Mouse (Mus musculus) hematopoietic stem cell, adult 5-6 weeks (primary cell): ENCODE measurements around the gene Exoc5. TPM values are rescaled to one million over a fixed set of nuclear protein-coding genes. Genes with fewer than 3 reads are reported as not detected.

Experiments
- total RNA-seq: library from RNA; stranded (forward); fragments of 172-1452, 232-1000 nt; gene quantifications from 2 replicates; pipeline ENCODE4 v1.2.3, GENCODE M21; 2017

Gene Exoc5
- total RNA-seq, 1 experiment from 2014 or later, result 84.2 TPM

Other genes starting within 250 kb of the Exoc5 start
- gene Ap5m1, start 556 bp downstream of the Exoc5 start, total RNA-seq, result 23.8 and 33.0 TPM in 2 replicates
- 48.3 and 59.9 TPM in 2 replicates for gene Naa30, start 105.6 kb upstream of the Exoc5 start, total RNA-seq
- gene ccdc198, start 178.8 kb upstream of the Exoc5 start, total RNA-seq, result not detected in 2 replicates